Mouse (Mus musculus): ENCODE results near the gene Hmga2. TPM values are rescaled to one million over a fixed set of nuclear protein-coding genes. Genes with fewer than 3 reads are reported as not detected.
"Not testable (repeated sequence)": the region's sequence is repeated elsewhere in the genome, so short reads cannot be mapped to it uniquely, and the experiment has no call there.

Gene Hmga2
- polyA plus RNA-seq, 1 experiment from 2014 or later = 18.4 TPM

DNA sequence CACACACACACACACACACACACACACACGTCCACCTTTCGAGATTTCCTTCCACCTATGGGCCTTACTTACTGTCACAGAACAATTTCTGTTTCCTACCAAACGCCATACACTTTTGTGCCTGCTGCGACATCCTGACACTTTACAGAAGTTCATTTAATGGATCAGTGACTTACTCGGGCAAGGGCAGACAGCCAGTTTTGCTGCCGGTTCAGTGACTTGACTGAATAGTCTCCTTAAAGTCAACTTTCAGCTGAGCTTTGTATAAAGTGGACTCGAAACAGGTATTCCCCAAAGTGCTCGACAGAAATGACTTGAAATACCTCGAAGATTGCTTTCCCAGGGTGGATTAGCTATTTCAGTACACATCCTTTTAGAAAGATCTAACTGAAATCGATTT lies 87.3 kb downstream of the Hmga2 start:
- Histone ChIP-seq H3K36me3 (no peaks in the 10 kb centered on the region), H3K9me3 (no peaks in the 10 kb centered on the region), H3K27ac (no peak overlapping the region), H3K4me1 (peaks cover 50% of the 10 kb centered on the region), H3K9ac (no peak overlapping the region), H3K27me3 (no peaks in the 10 kb centered on the region), H3K4me3 (no peak overlapping the region), H3K4me2 (no peak overlapping the region)
- WGBS = 47% methylated on average over 10 of the region's 10 CpGs
- ATAC-seq (ENCODE audit: insufficient number of reproducible peaks, low FRiP score, low TSS enrichment, low read depth) = no peak

- Histone ChIP-seq H3K4me1 (peaks cover 55% of the 10 kb centered on the region), H3K4me2 (no peak overlapping the region), H3K4me3 (no peak overlapping the region), H3K9me3 (no peaks in the 10 kb centered on the region), H3K27me3 (no peaks in the 10 kb centered on the region), H3K27ac (0 out of 2 replicates have a peak overlapping the region, but pooled peaks have one; percentile 33), H3K36me3 (no peaks in the 10 kb centered on the region), H3K9ac (no peak overlapping the region)
- ATAC-seq (ENCODE audit: insufficient number of reproducible peaks, low FRiP score, low TSS enrichment, low read depth) = no peak
- 56% methylated on average over 8 of the region's 8 CpGs for WGBS
Observed at GRCm38 (mm10) chr10:120388400-120388871, 87.8 kb downstream of the Hmga2 start.

DNA sequence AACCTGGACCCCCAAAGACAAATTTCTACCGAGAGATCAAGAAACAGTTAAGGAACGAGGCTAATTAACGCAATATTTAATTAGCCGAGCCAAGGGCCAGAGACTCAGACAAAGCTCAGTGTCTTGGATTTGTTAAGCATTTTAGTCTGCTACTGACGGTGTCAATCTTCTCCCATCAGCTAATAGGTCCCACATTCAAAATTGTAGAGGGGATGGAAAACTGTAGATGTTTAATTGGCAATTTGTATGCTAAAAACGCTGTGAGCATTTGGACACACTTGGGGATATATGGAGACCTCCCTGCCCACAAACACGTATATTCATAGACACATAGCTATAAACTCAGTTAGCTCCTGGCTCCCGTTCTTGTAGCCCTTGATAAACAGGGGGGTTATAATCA lies 89.2 kb downstream of the Hmga2 start:
- WGBS = 47% methylated on average over 8 of the region's 8 CpGs
- no peak overlapping the region for H3K4me3 ChIP-seq
- no peak overlapping the region for H3K27ac ChIP-seq
- no peaks in the 10 kb centered on the region for H3K27me3 ChIP-seq
- peaks cover 53% of the 10 kb centered on the region for H3K4me1 ChIP-seq
- no peaks in the 10 kb centered on the region for H3K36me3 ChIP-seq
- H3K4me2 ChIP-seq = no peak overlapping the region
- no peaks in the 10 kb centered on the region for H3K9me3 ChIP-seq
- no peak overlapping the region for H3K9ac ChIP-seq
- ATAC-seq (ENCODE audit: insufficient number of reproducible peaks, low FRiP score, low TSS enrichment, low read depth) = no peak

GRCm38 (mm10) chr10:120384797-120385600 lies 91.3 kb downstream of the Hmga2 start:
- H3K27ac ChIP-seq = peak overlapping the region; percentile 27; the same call in 1 of the 2 replicates
- no peak overlapping the region for H3K4me2 ChIP-seq
- peak; percentile 44; the same call in 1 of the 2 replicates for ATAC-seq (ENCODE audit: insufficient number of reproducible peaks, low FRiP score, low TSS enrichment, low read depth)
- WGBS = 44% methylated on average over 10 of the region's 10 CpGs
- H3K9ac ChIP-seq = no peak overlapping the region
- no peaks in the 10 kb centered on the region for H3K9me3 ChIP-seq
- H3K27me3 ChIP-seq = no peaks in the 10 kb centered on the region
- no peaks in the 10 kb centered on the region for H3K36me3 ChIP-seq
- H3K4me1 ChIP-seq = peaks cover 44% of the 10 kb centered on the region
- no peak overlapping the region for H3K4me3 ChIP-seq

DNA sequence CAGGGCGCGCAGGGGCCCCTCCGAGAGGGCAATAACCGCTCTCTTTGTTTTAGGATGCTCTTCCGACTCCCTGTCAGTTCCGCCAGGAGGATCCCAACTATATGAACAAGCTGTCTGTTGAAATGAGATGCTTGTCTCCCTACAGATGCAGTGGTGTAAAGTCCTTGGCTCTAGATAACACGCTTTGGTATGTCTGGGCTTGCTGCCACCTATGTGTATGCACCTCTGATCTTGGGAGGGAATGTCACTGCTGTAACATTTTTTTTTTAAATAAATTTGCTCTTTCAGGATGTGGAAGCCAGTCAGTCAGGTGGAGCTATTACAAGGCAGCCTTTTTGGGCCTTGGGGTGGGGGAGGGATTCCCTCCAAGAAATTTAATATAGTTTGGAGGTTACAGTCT lies 92.2 kb downstream of the Hmga2 start:
- H3K4me3 ChIP-seq = no peak overlapping the region
- 64% methylated on average over 7 of the region's 7 CpGs for WGBS
- H3K36me3 ChIP-seq = no peaks in the 10 kb centered on the region
- no peak for ATAC-seq (ENCODE audit: insufficient number of reproducible peaks, low FRiP score, low TSS enrichment, low read depth)
- no peaks in the 10 kb centered on the region for H3K27me3 ChIP-seq
- H3K27ac ChIP-seq = no peak overlapping the region; the same call in 1 of the 2 replicates
- H3K9me3 ChIP-seq = no peaks in the 10 kb centered on the region
- no peak overlapping the region for H3K9ac ChIP-seq
- peaks cover 44% of the 10 kb centered on the region for H3K4me1 ChIP-seq
- H3K4me2 ChIP-seq = no peak overlapping the region

DNA sequence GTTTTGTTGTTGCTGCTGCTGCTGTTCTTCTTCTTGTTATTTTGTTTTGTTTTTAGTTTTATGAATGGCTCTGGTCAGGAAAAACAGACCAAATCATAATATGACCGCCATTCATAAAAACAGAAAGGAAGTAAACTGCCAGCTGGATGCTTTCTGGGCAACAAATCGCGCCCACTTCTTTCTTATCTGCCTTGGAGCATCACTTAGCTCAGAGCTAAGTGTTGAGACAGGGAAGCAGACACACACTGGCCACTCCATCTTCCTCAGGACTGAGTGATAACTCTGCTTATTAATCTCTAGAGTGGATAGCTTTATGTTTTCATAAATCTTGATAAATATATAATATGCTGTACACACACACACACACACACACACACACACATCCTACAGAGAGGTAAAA lies 98.5 kb downstream of the Hmga2 start:
- H3K4me2 ChIP-seq = 0 out of 2 replicates have a peak overlapping the region, but pooled peaks have one; percentile 25
- H3K9ac ChIP-seq = no peak overlapping the region
- 72% methylated on average over 3 of the region's 3 CpGs for WGBS
- no peaks in the 10 kb centered on the region for H3K36me3 ChIP-seq
- H3K4me1 ChIP-seq = peaks cover 17% of the 10 kb centered on the region
- no peak for ATAC-seq (ENCODE audit: insufficient number of reproducible peaks, low FRiP score, low TSS enrichment, low read depth)
- H3K27ac ChIP-seq = peak overlapping the region; percentile 64; the same call in 1 of the 2 replicates
- no peak overlapping the region for H3K4me3 ChIP-seq
- H3K27me3 ChIP-seq = no peaks in the 10 kb centered on the region
- no peaks in the 10 kb centered on the region for H3K9me3 ChIP-seq

GRCm38 (mm10) chr10:120377327-120377752 lies 98.9 kb downstream of the Hmga2 start:
- H3K4me3 ChIP-seq = 0 out of 2 replicates have a peak overlapping the region, but pooled peaks have one; percentile 3

GRCm38 (mm10) chr10:120375438-120375837 lies 100.8 kb downstream of the Hmga2 start:
- H3K4me3 ChIP-seq = no peak overlapping the region
- H3K9ac ChIP-seq = no peak overlapping the region
- H3K36me3 ChIP-seq = no peaks in the 10 kb centered on the region; the same call in 1 of the 2 replicates
- no peak overlapping the region for H3K4me2 ChIP-seq
- H3K27ac ChIP-seq = no peak overlapping the region
- ATAC-seq (ENCODE audit: insufficient number of reproducible peaks, low FRiP score, low TSS enrichment, low read depth) = no peak
- H3K9me3 ChIP-seq = no peaks in the 10 kb centered on the region
- H3K4me1 ChIP-seq = peaks cover 19% of the 10 kb centered on the region
- H3K27me3 ChIP-seq = no peaks in the 10 kb centered on the region
- WGBS = 81% methylated on average over 14 of the region's 14 CpGs

More at GRCm38 (mm10) chr10:120377327-120377752, 98.9 kb downstream of the Hmga2 start:
- Histone ChIP-seq H3K27me3 (no peaks in the 10 kb centered on the region), H3K36me3 (no peaks in the 10 kb centered on the region; the same call in 1 of the 2 replicates), H3K9me3 (no peaks in the 10 kb centered on the region), H3K4me2 (peak overlapping the region; percentile 25; the same call in 1 of the 2 replicates), H3K27ac (peak overlapping the region; percentile 64), H3K4me1 (peaks cover 17% of the 10 kb centered on the region), H3K9ac (no peak overlapping the region)
- peak; percentile 77 for ATAC-seq (ENCODE audit: insufficient number of reproducible peaks, low FRiP score, low TSS enrichment, low read depth)
- 19% methylated on average over 19 of the region's 19 CpGs for WGBS

DNA sequence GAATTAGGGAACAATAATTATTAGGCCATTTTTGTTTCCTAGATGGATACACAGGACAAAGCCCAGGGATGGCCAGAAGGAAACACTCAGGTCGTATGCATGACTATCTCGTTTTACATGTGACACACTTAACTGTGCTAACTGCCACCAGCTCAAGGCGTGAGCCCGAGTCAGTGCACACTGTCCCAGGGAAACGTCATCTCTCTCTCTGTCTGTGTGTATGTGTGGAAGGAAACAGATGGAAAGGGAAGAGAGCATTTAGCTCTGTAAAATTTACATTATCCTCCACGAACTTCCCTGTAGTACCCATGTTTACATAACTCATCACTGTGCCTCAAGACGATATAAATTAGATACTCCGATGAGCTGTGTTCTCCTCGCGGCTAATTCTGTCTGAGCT lies 105.1 kb downstream of the Hmga2 start:
- peaks cover 23% of the 10 kb centered on the region for H3K4me1 ChIP-seq
- WGBS = 66% methylated on average over 10 of the region's 10 CpGs

GRCm38 (mm10) chr10:120369187-120369805 lies 107.0 kb downstream of the Hmga2 start:
- no peak overlapping the region for H3K27ac ChIP-seq
- peak overlapping the region; percentile 27; the same call in 1 of the 2 replicates for H3K4me2 ChIP-seq
- no peaks in the 10 kb centered on the region; the same call in 1 of the 2 replicates for H3K36me3 ChIP-seq
- no peak overlapping the region for H3K4me3 ChIP-seq
- H3K4me1 ChIP-seq = peaks cover 39% of the 10 kb centered on the region
- WGBS = 34% methylated on average over 21 of the region's 21 CpGs
- no peaks in the 10 kb centered on the region for H3K9me3 ChIP-seq
- no peak for ATAC-seq (ENCODE audit: insufficient number of reproducible peaks, low FRiP score, low TSS enrichment, low read depth)
- H3K27me3 ChIP-seq = no peaks in the 10 kb centered on the region
- H3K9ac ChIP-seq = no peak overlapping the region

More for the DNA sequence above, 105.1 kb downstream of the Hmga2 start:
- H3K9ac ChIP-seq = no peak overlapping the region
- no peak overlapping the region for H3K4me2 ChIP-seq
- H3K4me3 ChIP-seq = no peak overlapping the region
- no peaks in the 10 kb centered on the region for H3K9me3 ChIP-seq
- no peak for ATAC-seq (ENCODE audit: insufficient number of reproducible peaks, low FRiP score, low TSS enrichment, low read depth)
- no peak overlapping the region for H3K27ac ChIP-seq
- H3K27me3 ChIP-seq = no peaks in the 10 kb centered on the region
- no peaks in the 10 kb centered on the region; the same call in 1 of the 2 replicates for H3K36me3 ChIP-seq

GRCm38 (mm10) chr10:120366173-120366592 lies 110.1 kb downstream of the Hmga2 start:
- ATAC-seq (ENCODE audit: insufficient number of reproducible peaks, low FRiP score, low TSS enrichment, low read depth); H3K9me3 ChIP-seq; H3K4me3 ChIP-seq; H3K36me3 ChIP-seq; H3K27me3 ChIP-seq; H3K9ac ChIP-seq; H3K4me2 ChIP-seq: not testable (repeated sequence)
- Histone ChIP-seq H3K27ac (peak overlapping the region; percentile 40; the same call in 1 of the 2 replicates), H3K4me1 (peaks cover 42% of the 10 kb centered on the region)
- 84% methylated on average over 3 of the region's 3 CpGs for WGBS
